Mouse (Mus musculus): ENCODE measurements around the gene Hcfc1r1. TPM values are rescaled to one million over a fixed set of nuclear protein-coding genes. Genes with fewer than 3 reads are reported as not detected.

Hcfc1r1 gene
- polyA plus RNA-seq, 1 experiment: not detected

GRCm38 (mm10) chr17:23654001-23654400, 19.4 kb upstream of the Hcfc1r1 start:
- Histone ChIP-seq H3K4me3 (ENCODE audit: insufficient read depth, low read depth, low read length) (no peak overlapping the region), H3K27ac (ENCODE audit: insufficient read depth, low read depth, low read length) (no peak overlapping the region), H3K4me1 (ENCODE audit: control insufficient read depth, insufficient read depth, low read length) (no peaks in the 10 kb centered on the region)
- 68% methylated on average over 6 of the region's 6 CpGs for WGBS
- TF ChIP-seq CTCF (IDR thresholded peaks at IDR 0.05; ENCODE audit: insufficient read depth, low read depth, low read length): no peak
- no peak for TF ChIP-seq POLR2A (IDR thresholded peaks at IDR 0.05; ENCODE audit: insufficient read depth, low read depth, low read length)

GRCm38 (mm10) chr17:23654410-23654809, 19.0 kb upstream of the Hcfc1r1 start:
- no peak overlapping the region for H3K4me3 ChIP-seq (ENCODE audit: insufficient read depth, low read depth, low read length)
- no peaks in the 10 kb centered on the region for H3K4me1 ChIP-seq (ENCODE audit: control insufficient read depth, insufficient read depth, low read length)
- TF ChIP-seq CTCF (IDR thresholded peaks at IDR 0.05; ENCODE audit: insufficient read depth, low read depth, low read length) (no peak), POLR2A (IDR thresholded peaks at IDR 0.05; ENCODE audit: insufficient read depth, low read depth, low read length) (no peak)
- H3K27ac ChIP-seq (ENCODE audit: insufficient read depth, low read depth, low read length): no peak overlapping the region
- 51% methylated on average over 2 of the region's 2 CpGs for WGBS

GRCm38 (mm10) chr17:23658450-23658849, 14.9 kb upstream of the Hcfc1r1 start:
- peaks cover 3% of the 10 kb centered on the region; the same call in 1 of the 2 replicates for H3K4me1 ChIP-seq (ENCODE audit: control insufficient read depth, insufficient read depth, low read length)
- H3K4me3 ChIP-seq (ENCODE audit: insufficient read depth, low read depth, low read length): no peak overlapping the region
- WGBS: 75% methylated on average over 3 of the region's 3 CpGs
- no peak overlapping the region for H3K27ac ChIP-seq (ENCODE audit: insufficient read depth, low read depth, low read length)
- TF ChIP-seq POLR2A (IDR thresholded peaks at IDR 0.05; ENCODE audit: insufficient read depth, low read depth, low read length) (no peak), CTCF (IDR thresholded peaks at IDR 0.05; ENCODE audit: insufficient read depth, low read depth, low read length) (no peak)

- WGBS: 6% methylated on average over 27 of the region's 27 CpGs
- Histone ChIP-seq H3K27ac (ENCODE audit: insufficient read depth, low read depth, low read length) (no peak within 1 kb of the TSS), H3K4me1 (ENCODE audit: control insufficient read depth, insufficient read depth, low read length) (peaks cover 3% of the 10 kb centered on the region; the same call in 1 of the 2 replicates), H3K4me3 (ENCODE audit: insufficient read depth, low read depth, low read length) (no peak within 1 kb of the TSS)
- peak; percentile 50; the same call in 1 of the 2 replicates for TF ChIP-seq CTCF (IDR thresholded peaks at IDR 0.05; ENCODE audit: insufficient read depth, low read depth, low read length)
- TF ChIP-seq POLR2A (IDR thresholded peaks at IDR 0.05; ENCODE audit: insufficient read depth, low read depth, low read length): no peak
These were observed 13.1 kb upstream of the Hcfc1r1 start, which contains the start of gene Bicdl2 for GRCm38 (mm10) chr17:23660117-23660875. Bicdl2 (plus strand) TSS chr17:23660506.

GRCm38 (mm10) chr17:23660876-23661200, 12.6 kb upstream of the Hcfc1r1 start:
- no peak overlapping the region for H3K4me3 ChIP-seq (ENCODE audit: insufficient read depth, low read depth, low read length)
- peaks cover 3% of the 10 kb centered on the region; the same call in 1 of the 2 replicates for H3K4me1 ChIP-seq (ENCODE audit: control insufficient read depth, insufficient read depth, low read length)
- no peak overlapping the region for H3K27ac ChIP-seq (ENCODE audit: insufficient read depth, low read depth, low read length)
- 4% methylated on average over 14 of the region's 14 CpGs for WGBS
- TF ChIP-seq POLR2A (IDR thresholded peaks at IDR 0.05; ENCODE audit: insufficient read depth, low read depth, low read length) (no peak), CTCF (IDR thresholded peaks at IDR 0.05; ENCODE audit: insufficient read depth, low read depth, low read length) (no peak)

GRCm38 (mm10) chr17:23661526-23661925, 11.9 kb upstream of the Hcfc1r1 start:
- TF ChIP-seq POLR2A (IDR thresholded peaks at IDR 0.05; ENCODE audit: insufficient read depth, low read depth, low read length) (no peak), CTCF (IDR thresholded peaks at IDR 0.05; ENCODE audit: insufficient read depth, low read depth, low read length) (no peak)
- Histone ChIP-seq H3K4me3 (ENCODE audit: insufficient read depth, low read depth, low read length) (no peak overlapping the region), H3K27ac (ENCODE audit: insufficient read depth, low read depth, low read length) (no peak overlapping the region), H3K4me1 (ENCODE audit: control insufficient read depth, insufficient read depth, low read length) (peaks cover 3% of the 10 kb centered on the region; the same call in 1 of the 2 replicates)
- 1% methylated on average over 9 of the region's 9 CpGs for WGBS

GRCm38 (mm10) chr17:23664556-23665021, 8.8 kb upstream of the Hcfc1r1 start:
- TF ChIP-seq POLR2A (IDR thresholded peaks at IDR 0.05; ENCODE audit: insufficient read depth, low read depth, low read length) (no peak), CTCF (IDR thresholded peaks at IDR 0.05; ENCODE audit: insufficient read depth, low read depth, low read length) (peak; percentile 56; the same call in 1 of the 2 replicates)
- H3K27ac ChIP-seq (ENCODE audit: insufficient read depth, low read depth, low read length): no peak overlapping the region
- H3K4me1 ChIP-seq (ENCODE audit: control insufficient read depth, insufficient read depth, low read length): peaks cover 3% of the 10 kb centered on the region; the same call in 1 of the 2 replicates
- H3K4me3 ChIP-seq (ENCODE audit: insufficient read depth, low read depth, low read length): no peak overlapping the region
- WGBS: 20% methylated on average over 5 of the region's 5 CpGs

GRCm38 (mm10) chr17:23665511-23665910, 7.9 kb upstream of the Hcfc1r1 start:
- H3K4me3 ChIP-seq (ENCODE audit: insufficient read depth, low read depth, low read length): no peak overlapping the region
- TF ChIP-seq CTCF (IDR thresholded peaks at IDR 0.05; ENCODE audit: insufficient read depth, low read depth, low read length) (no peak), POLR2A (IDR thresholded peaks at IDR 0.05; ENCODE audit: insufficient read depth, low read depth, low read length) (no peak)
- H3K27ac ChIP-seq (ENCODE audit: insufficient read depth, low read depth, low read length): no peak overlapping the region
- H3K4me1 ChIP-seq (ENCODE audit: control insufficient read depth, insufficient read depth, low read length): peaks cover under 1% of the 10 kb centered on the region; the same call in 1 of the 2 replicates
- 82% methylated on average over 14 of the region's 14 CpGs for WGBS

GRCm38 (mm10) chr17:23670516-23671074, 2.8 kb upstream of the Hcfc1r1 start:
- no peak overlapping the region for H3K27ac ChIP-seq (ENCODE audit: insufficient read depth, low read depth, low read length)
- TF ChIP-seq POLR2A (IDR thresholded peaks at IDR 0.05; ENCODE audit: insufficient read depth, low read depth, low read length) (no peak), CTCF (IDR thresholded peaks at IDR 0.05; ENCODE audit: insufficient read depth, low read depth, low read length) (no peak)
- WGBS: 90% methylated on average over 7 of the region's 7 CpGs
- no peak overlapping the region for H3K4me3 ChIP-seq (ENCODE audit: insufficient read depth, low read depth, low read length)
- peaks cover 17% of the 10 kb centered on the region for H3K4me1 ChIP-seq (ENCODE audit: control insufficient read depth, insufficient read depth, low read length)

Data from olfactory bulb, adult 2 months (tissue).